Mouse (Mus musculus) liver, postnatal 0 days (tissue): Measurements from ENCODE around the gene Aldh3b3.

Experiments used
- CTCF ChIP-seq: sonication (generic); IDR thresholded peaks from 2 replicates; pipeline ENCODE4 v1.5.1; 2016; ENCODE audit warnings: antibody characterized with exemption, low read depth
- EP300 ChIP-seq: IDR thresholded peaks from 2 replicates; pipeline ENCODE4 v1.6.1; 2016; ENCODE audit warnings: antibody characterized with exemption, low read depth, mild to moderate bottlenecking

DNA sequence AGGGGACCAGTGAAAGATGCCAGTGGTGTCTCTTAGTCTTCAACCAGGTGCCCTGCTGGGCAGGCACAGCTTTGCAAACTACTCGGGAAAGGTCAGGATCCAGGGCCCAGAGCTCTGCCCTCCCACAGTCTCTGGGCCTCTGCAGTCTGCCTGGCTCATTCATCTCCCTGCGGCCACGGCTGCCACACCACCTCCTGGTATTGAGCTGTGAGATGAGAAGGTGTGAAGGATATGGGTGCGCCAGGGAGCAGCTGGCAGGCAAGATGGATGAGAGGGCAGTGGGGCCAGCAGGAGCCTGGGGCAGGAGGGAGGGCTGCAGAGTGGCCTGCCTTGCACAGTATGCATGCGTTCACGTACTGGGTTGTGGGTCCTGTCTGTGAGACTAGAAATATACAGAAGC, 32.4 kb downstream of the Aldh3b3 start:
- TF ChIP-seq CTCF (no peak), EP300 (no peak)
